Mouse (Mus musculus) small intestine, adult 2 months (tissue): ENCODE results near the gene Gm9945. TPM values are rescaled to one million over a fixed set of nuclear protein-coding genes. Genes with fewer than 3 reads are reported as not detected.

Experiments used
- H3K27ac ChIP-seq: fragments of 200-500 bp; 2 replicates; pipeline ENCODE4 v1.5.1; 2012; ENCODE audit warnings: low read depth, low read length, control low read depth, inconsistent platforms; ENCODE audit not compliant: insufficient read depth
- H3K27me3 ChIP-seq: fragments of 200-500 bp; 2 replicates; pipeline ENCODE4 v1.6.1; 2012; ENCODE audit warnings: mild to moderate bottlenecking, moderate library complexity, low read length, inconsistent platforms; ENCODE audit not compliant: control insufficient read depth, insufficient read depth
- H3K36me3 ChIP-seq: fragments of 200-500 bp; 2 replicates; pipeline ENCODE4 v1.6.1; 2012; ENCODE audit warnings: mild to moderate bottlenecking, low read length, control low read depth, inconsistent platforms; ENCODE audit not compliant: control insufficient read depth, insufficient read depth
- H3K4me1 ChIP-seq: fragments of 200-500 bp; 2 replicates; pipeline ENCODE4 v1.6.1; 2012; ENCODE audit warnings: low read length, inconsistent platforms, mixed read lengths; ENCODE audit not compliant: control insufficient read depth, insufficient read depth, insufficient read length
- H3K4me3 ChIP-seq: fragments of 200-500 bp; 2 replicates; pipeline ENCODE4 v1.5.1; 2012; ENCODE audit warnings: low read depth, mild to moderate bottlenecking, control low read depth, inconsistent platforms, low read length, moderate library complexity
- CTCF ChIP-seq: fragments of 200-500 bp; IDR thresholded peaks from 2 replicates; pipeline ENCODE4 v1.5.1; 2012; ENCODE audit warnings: low read depth, mild to moderate bottlenecking, control low read depth, inconsistent platforms, low read length, moderate library complexity, mixed read lengths; ENCODE audit not compliant: insufficient replicate concordance, insufficient read length; ENCODE audit errors: extremely low read depth
- POLR2A ChIP-seq: fragments of 200-500 bp; IDR thresholded peaks from 2 replicates; pipeline ENCODE4 v1.6.1; 2012; ENCODE audit warnings: low read depth, mild to moderate bottlenecking, control low read depth, inconsistent platforms, low read length, moderate library complexity
- WGBS: fragments of 180-500 bp; shearing (Covaris S2); methylation state at CpG from one replicate; pipeline ENCODE4 v1.1.7; 2018; 5-methylcytosine and 5-hydroxymethylcytosine counted together
- polyA plus RNA-seq: library from polyadenylated mRNA; depleted of rRNA; stranded (reverse); fragments of >200 nt; gene quantifications from 2 replicates; pipeline ENCODE4 v1.2.3, GENCODE M21; 2012

The Gm9945 gene
- polyA plus RNA-seq, 1 experiment, result not detected

GRCm38 (mm10) chr11:53469968-53470695, 9.8 kb upstream of the Gm9945 start, which contains the start of gene Gm9837:
TSS of gene Gm9837 (minus strand) at chr11:53470479.
- no peak within 1 kb of the TSS for H3K27ac ChIP-seq
- no peaks in the 10 kb centered on the region for H3K36me3 ChIP-seq
- no peak within 1 kb of the TSS for H3K4me3 ChIP-seq
- peaks cover 6% of the 10 kb centered on the region; the same call in 1 of the 2 replicates for H3K27me3 ChIP-seq
- WGBS, result 8% methylated on average over 29 of the region's 29 CpGs
- no peak for TF ChIP-seq POLR2A
- TF ChIP-seq CTCF, result peak; percentile 95
- no peaks in the 10 kb centered on the region for H3K4me1 ChIP-seq

GRCm38 (mm10) chr11:53472709-53473108, 7.3 kb upstream of the Gm9945 start:
- Histone ChIP-seq H3K4me3 (no peak overlapping the region), H3K36me3 (no peaks in the 10 kb centered on the region), H3K27me3 (peaks cover 6% of the 10 kb centered on the region; the same call in 1 of the 2 replicates), H3K4me1 (no peaks in the 10 kb centered on the region), H3K27ac (no peak overlapping the region)
- 83% methylated on average over 3 of the region's 3 CpGs for WGBS
- no peak for TF ChIP-seq CTCF
- TF ChIP-seq POLR2A, result no peak

GRCm38 (mm10) chr11:53475620-53476019, 4.3 kb upstream of the Gm9945 start:
- 55% methylated on average over 8 of the region's 8 CpGs for WGBS
- TF ChIP-seq CTCF (no peak), POLR2A (no peak)
- no peak overlapping the region for H3K27ac ChIP-seq
- H3K4me1 ChIP-seq, result peaks cover 7% of the 10 kb centered on the region
- no peaks in the 10 kb centered on the region for H3K36me3 ChIP-seq
- H3K27me3 ChIP-seq, result peaks cover 6% of the 10 kb centered on the region; the same call in 1 of the 2 replicates
- H3K4me3 ChIP-seq, result no peak overlapping the region

GRCm38 (mm10) chr11:53477833-53478232, 2.1 kb upstream of the Gm9945 start:
- TF ChIP-seq POLR2A (no peak), CTCF (no peak)
- 77% methylated on average over 7 of the region's 7 CpGs for WGBS
- Histone ChIP-seq H3K27me3 (no peaks in the 10 kb centered on the region; the same call in 1 of the 2 replicates), H3K27ac (no peak overlapping the region), H3K4me3 (peak overlapping the region; percentile 79; the same call in 1 of the 2 replicates), H3K4me1 (peaks cover 7% of the 10 kb centered on the region), H3K36me3 (no peaks in the 10 kb centered on the region)

- WGBS, result 8% methylated on average over 79 of the region's 79 CpGs
- Histone ChIP-seq H3K4me1 (peaks cover 12% of the 10 kb centered on the region), H3K27me3 (no peaks in the 10 kb centered on the region; the same call in 1 of the 2 replicates), H3K36me3 (no peaks in the 10 kb centered on the region), H3K27ac (no peak overlapping the region), H3K4me3 (peak overlapping the region; percentile 79)
- TF ChIP-seq POLR2A (0 out of 2 replicates have a peak, but pooled peaks have one; percentile 30), CTCF (no peak)
Observed at GRCm38 (mm10) chr11:53478383-53479170, 1.4 kb upstream of the Gm9945 start.

GRCm38 (mm10) chr11:53479171-53479782, 689 bp upstream of the Gm9945 start:
- Histone ChIP-seq H3K4me3 (peak overlapping the region; percentile 79), H3K27me3 (no peaks in the 10 kb centered on the region; the same call in 1 of the 2 replicates), H3K27ac (peak overlapping the region; percentile 80), H3K36me3 (no peaks in the 10 kb centered on the region), H3K4me1 (peaks cover 12% of the 10 kb centered on the region)
- WGBS, result 1% methylated on average over 62 of the region's 62 CpGs
- TF ChIP-seq CTCF, result no peak
- no peak for TF ChIP-seq POLR2A

GRCm38 (mm10) chr11:53481088-53481730, 1.2 kb downstream of the Gm9945 start:
- WGBS, result 82% methylated on average over 4 of the region's 4 CpGs
- no peak for TF ChIP-seq CTCF
- TF ChIP-seq POLR2A, result no peak
- Histone ChIP-seq H3K27ac (no peak overlapping the region), H3K36me3 (no peaks in the 10 kb centered on the region), H3K4me1 (peaks cover 12% of the 10 kb centered on the region), H3K4me3 (no peak overlapping the region), H3K27me3 (no peaks in the 10 kb centered on the region; the same call in 1 of the 2 replicates)
